Mouse (Mus musculus): ENCODE measurements around the gene Gm4791. TPM values are rescaled to one million over a fixed set of nuclear protein-coding genes. Genes with fewer than 3 reads are reported as not detected.

The Gm4791 gene
- not detected for total RNA-seq (2021)

DNA sequence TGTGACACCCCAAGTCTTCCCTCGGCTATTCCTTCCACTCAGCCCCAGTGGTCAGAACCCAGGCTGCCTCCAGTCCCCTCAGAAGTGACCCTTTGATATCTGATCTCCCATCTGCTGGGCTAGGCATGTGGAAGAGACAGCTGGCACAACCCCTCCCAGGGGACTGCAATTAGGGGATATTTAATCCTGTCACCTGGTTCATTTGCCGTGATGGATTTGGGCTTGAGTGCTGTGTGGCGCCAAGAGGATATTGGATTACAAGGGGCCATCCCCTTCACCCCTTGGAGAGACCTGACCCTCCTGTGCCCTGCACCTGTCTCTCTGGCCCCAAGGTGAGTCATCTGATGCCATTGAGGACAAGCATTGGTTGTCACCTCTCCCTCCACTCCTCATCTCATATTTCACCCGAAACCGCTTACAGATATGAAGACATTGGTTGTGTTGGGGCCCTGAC lies at the start of gene Gm4791:
Gene Gm4791, plus strand, starts transcription at position 404 of the 454 bp plus-strand sequence.
- DNase-seq: peak; percentile 63
- intact Hi-C loops (cut with DNase I): no loop called here

DNA sequence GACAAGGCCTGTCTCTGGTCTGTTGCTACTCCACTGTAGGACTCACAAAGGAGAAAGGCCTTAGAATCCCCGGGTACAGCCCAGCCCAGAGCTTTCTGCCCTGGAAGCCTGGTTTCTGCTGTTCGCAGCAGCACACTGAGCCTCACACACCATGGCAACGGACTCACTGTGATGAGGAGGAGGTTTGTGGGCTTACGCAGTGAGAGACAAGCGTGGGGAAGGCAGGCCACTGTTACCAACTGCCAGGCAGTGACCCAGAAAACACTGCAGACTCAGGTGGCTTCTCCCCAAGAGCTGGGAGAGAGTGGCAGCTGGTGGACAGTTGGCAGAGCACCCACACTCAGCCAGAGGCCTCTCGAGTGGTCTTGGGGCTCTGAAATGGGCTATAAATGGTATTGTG lies 42.3 kb upstream of the Gm4791 start:
- DNase-seq: peak; percentile 48
- intact Hi-C loops (cut with DNase I): no loop called here

DNA sequence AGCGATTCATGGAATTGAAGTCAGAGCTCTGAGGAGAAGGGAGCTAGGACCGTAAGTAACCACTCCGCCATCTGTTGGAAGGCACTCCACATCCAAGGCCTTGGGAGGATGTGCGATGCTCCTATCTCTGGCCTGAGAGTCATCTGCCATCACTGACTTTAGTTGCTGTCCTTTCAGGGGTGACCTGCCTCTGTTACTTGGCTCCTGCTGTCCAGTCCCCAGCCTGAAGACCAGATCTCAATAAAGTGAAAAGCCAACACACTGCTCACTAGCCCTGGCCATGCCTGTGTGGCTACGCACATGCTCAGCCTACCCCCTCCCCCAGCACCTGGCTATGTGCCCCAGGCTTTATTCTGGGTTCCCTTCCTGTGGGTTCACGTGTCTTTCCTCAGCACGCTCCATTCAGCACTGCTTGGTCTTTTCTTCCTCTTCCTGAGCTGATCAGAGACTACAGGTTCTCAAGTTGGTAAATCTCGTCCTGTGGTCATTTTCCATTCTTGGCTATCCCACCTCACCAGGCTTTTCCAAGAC lies 41.1 kb upstream of the Gm4791 start:
- DNase-seq: peak; percentile 21
- intact Hi-C loops (cut with DNase I): no loop called here

DNA sequence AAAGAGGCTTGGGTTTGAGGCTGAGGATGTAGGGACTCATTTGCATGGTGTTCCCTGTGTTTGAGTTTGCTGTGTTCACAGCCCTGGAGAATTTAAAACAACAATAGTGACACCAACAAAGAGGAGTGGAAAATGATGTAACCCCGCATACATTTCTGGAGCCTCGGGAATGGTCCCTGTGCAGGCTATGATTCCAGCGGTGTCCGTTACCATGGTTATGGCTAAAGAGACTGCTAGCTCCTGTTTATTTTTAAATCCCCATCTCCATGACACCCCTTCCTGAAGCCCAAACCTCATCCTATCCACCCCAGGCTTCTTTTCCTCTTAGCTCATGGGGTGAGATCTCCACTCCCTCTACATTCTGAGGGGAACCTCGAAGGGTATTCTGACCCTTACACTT lies 32.5 kb upstream of the Gm4791 start:
- DNase-seq: no peak
- intact Hi-C loops (cut with DNase I): no loop called here

DNA sequence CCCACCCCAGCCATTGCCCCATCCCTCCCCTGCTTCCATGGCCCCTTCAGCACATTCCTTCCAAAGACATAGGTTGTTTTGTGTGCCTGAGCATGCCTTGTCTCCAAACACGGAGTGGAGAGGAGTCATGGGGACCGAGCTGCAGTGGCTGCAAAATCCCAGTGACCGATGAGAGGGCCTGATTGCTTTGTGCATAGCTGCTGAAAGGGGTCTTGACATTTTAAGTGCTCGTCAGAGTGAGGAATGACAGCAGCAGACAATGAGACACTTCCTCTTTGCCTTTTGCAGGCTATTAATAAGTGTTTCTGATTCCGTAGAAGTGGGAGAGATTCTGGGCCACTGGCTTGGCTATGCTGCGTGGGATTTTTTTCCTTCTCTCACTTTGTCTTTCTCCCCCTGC lies 29.6 kb upstream of the Gm4791 start:
- intact Hi-C loops (cut with DNase I): no loop called here
- no peak for DNase-seq

DNA sequence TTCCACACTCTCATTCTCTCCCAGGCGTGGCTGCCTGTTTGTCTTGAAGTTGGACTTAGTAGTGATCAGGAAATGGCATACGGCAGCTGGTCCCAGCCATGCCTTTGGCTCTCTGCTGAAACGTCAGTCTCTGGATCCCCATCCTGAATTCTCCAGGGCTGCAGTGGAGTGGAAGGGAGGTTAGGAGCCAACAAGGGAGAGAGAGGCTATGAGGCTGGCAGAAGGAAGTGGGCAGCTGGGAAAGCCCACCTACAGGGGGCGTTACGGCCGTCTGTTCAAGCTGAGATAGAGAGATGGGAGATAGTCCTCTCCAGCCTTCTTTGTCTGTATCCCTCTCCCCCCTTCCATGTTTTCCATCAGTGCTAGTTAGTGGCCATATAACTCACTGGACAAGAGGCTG lies 29.1 kb upstream of the Gm4791 start:
- intact Hi-C loops (cut with DNase I): no loop called here
- peak; percentile 44 for DNase-seq

DNA sequence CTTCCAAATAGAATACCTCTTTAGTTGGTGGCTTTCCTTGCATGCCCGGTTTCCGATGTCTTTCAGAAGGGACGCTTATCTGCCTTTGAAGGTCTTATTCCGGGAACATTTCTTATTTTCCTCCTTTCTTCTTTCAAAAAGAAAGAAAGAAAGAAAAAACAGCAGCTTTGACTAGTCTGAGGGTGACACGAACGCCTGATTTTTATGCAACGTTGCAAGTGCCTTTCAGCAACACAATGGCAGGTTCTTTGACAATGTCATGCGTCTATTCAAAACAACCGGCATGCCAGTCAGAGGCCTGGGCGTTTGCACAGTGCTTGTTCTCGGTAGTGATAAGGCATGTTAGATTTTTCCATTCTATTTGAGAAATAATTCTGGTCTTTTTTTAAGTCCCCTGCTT lies 19.7 kb upstream of the Gm4791 start:
- intact Hi-C loops (cut with DNase I): no loop called here
- no peak for DNase-seq

DNA sequence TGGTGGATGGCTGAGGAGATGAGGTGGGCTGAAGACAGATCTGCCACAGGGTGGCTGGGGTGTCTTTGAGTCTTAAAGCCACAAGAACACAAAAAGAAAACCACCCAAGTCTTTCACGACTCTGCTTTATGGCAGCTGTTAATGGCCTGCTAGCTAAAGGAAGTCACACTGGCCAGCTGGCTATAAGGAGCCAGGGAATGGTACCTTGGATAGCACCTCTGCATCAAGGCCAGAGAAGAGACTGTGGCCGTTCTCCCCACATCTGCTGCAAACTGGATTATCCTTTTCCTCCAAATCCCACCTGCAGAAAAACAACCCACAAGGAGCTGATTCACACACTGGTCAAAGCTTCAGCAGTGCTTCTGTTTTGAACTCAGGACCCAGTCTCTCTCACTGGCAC lies 18.4 kb upstream of the Gm4791 start:
- intact Hi-C loops (cut with DNase I): no loop called here
- no peak for DNase-seq

DNA sequence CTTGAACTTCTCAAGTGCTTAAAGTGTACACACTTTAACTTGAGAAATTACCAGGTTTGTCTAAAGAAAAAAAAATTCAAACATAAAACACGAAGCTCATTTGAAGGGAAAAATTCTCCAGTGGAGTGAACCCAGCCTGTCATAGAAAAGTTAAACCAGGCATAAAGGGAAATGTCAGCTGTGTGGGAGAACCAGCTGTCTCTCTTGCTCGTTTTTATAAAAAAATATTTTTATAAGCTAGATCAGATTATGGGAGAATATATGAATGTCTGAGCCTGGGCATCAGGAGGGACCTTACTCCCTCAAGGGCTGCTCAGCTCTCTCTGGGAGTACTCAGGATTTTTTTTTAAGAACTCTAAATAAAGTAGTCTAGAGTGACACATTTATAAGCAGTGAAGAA lies 15.1 kb upstream of the Gm4791 start:
- no peak for DNase-seq
- intact Hi-C loops (cut with DNase I): no loop called here

DNA sequence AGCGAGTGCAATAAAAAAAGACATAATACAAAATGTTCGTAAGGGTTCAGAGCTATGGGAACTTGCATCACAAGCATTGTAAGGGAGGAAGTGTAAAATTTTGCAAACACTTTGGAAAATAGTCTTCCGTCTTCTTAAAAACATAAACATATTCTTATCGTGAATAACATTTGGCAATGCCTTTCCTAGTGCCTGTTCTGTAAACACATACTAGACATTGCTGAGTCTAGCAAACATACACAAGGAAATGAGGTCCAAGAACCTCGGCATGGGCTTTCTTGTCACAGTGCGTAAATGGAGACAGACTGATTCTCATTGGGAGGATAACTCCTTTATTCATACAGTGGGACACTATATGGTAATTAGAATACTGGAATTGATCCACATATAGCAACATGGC lies 43.0 kb downstream of the Gm4791 start:
- intact Hi-C loops (cut with DNase I): no loop called here

More for the DNA sequence above, 43.0 kb downstream of the Gm4791 start:
- no peak for DNase-seq

Data from left cerebral cortex, postnatal 4 days (tissue).